Mouse (Mus musculus) cerebellum, adult 2 months (tissue): ENCODE data around the gene Slc9c1.

ENCODE experiments used
- CTCF ChIP-seq: fragments of 200-500 bp; IDR thresholded peaks from 2 replicates; pipeline ENCODE4 v1.5.1; 2011; ENCODE audit warnings: low read depth, mild to moderate bottlenecking, control low read depth, low read length, moderate library complexity, borderline replicate concordance; ENCODE audit not compliant: insufficient read depth
- POLR2A ChIP-seq: fragments of 200-500 bp; IDR thresholded peaks from 2 replicates; pipeline ENCODE4 v1.6.1; 2011; ENCODE audit warnings: low read length, control low read depth, borderline replicate concordance; ENCODE audit not compliant: insufficient read depth

DNA sequence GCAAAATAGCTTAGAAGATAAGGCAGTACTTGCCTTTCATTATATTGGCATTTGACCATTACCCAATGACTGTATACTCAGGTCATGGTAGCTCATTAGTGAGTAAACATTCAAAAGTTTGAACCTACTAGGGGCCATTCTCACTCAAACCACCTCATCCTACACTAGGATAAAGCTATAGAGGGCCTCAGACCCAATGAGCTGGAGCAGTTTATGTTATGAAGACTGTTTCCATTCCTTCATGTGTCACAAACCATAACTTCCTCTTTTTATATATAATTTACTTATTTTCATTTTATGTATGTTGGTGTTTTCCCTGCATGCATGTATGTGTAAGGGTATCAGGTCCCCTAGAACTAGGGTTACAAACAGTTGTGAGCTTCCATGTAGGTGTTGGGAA lies 12.9 kb downstream of the Slc9c1 start:
- TF ChIP-seq CTCF (no peak), POLR2A (no peak)
